Mouse (Mus musculus) embryonic facial prominence, embryonic 12.5 days (tissue): Measurements from ENCODE around the gene Olfr902. TPM values are rescaled to one million over a fixed set of nuclear protein-coding genes. Genes with fewer than 3 reads are reported as not detected.
"Not testable (repeated sequence)": the region's sequence is repeated elsewhere in the genome, so short reads cannot be mapped to it uniquely, and the experiment has no call there.

Source experiments
- ATAC-seq: fragments of 200-750 bp; cut with Nextera tagmentation; 2 replicates; pipeline ENCODE4 v1.8.0; 2017; ENCODE audit not compliant: insufficient number of reproducible peaks, insufficient read depth, low FRiP score, low TSS enrichment
- H3K27ac ChIP-seq: fragments of 300-500 bp; sonication (generic); 2 replicates; pipeline ENCODE4 v1.5.1; 2016; ENCODE audit warnings: mild to moderate bottlenecking
- H3K27me3 ChIP-seq: fragments of 300-500 bp; sonication (generic); 2 replicates; pipeline ENCODE4 v1.6.1; 2016; ENCODE audit warnings: mild to moderate bottlenecking, moderate library complexity
- H3K36me3 ChIP-seq: fragments of 300-500 bp; sonication (generic); 2 replicates; pipeline ENCODE4 v1.6.1; 2016; ENCODE audit warnings: mild to moderate bottlenecking
- H3K4me1 ChIP-seq: fragments of 300-500 bp; sonication (generic); 2 replicates; pipeline ENCODE4 v1.6.1; 2016
- H3K4me2 ChIP-seq: fragments of 300-500 bp; sonication (generic); replicated peaks from 2 replicates; pipeline ENCODE4 v1.6.1; 2016; ENCODE audit warnings: mild to moderate bottlenecking, moderate library complexity
- H3K4me3 ChIP-seq: fragments of 300-500 bp; sonication (generic); 2 replicates; pipeline ENCODE4 v1.5.1; 2016; ENCODE audit warnings: mild to moderate bottlenecking
- H3K9ac ChIP-seq: fragments of 300-500 bp; sonication (generic); 2 replicates; pipeline ENCODE4 v1.6.1; 2016; ENCODE audit warnings: mild to moderate bottlenecking, moderate library complexity
- H3K9me3 ChIP-seq: fragments of 300-500 bp; sonication (generic); 2 replicates; pipeline ENCODE4 v1.6.1; 2016; ENCODE audit warnings: mild to moderate bottlenecking, moderate library complexity
- WGBS: fragments of 180-500 bp; shearing (Covaris S2); methylation state at CpG from one replicate; pipeline ENCODE4 v1.1.7; 2016; 5-methylcytosine and 5-hydroxymethylcytosine counted together
- polyA plus RNA-seq: library from polyadenylated mRNA; unstranded; fragments of >200 nt; fragmentation: Nextera tagmentation; extraction: Ambion mirVana; gene quantifications from 2 replicates; pipeline ENCODE4 v1.2.1, GENCODE M21; 2016

Olfr902 gene
- not detected in 2 replicates for polyA plus RNA-seq

GRCm38 (mm10) chr9:38447352-38447751, at the start of gene Olfr902:
Olfr902 (plus strand) TSS chr9:38447652.
- Histone ChIP-seq H3K9ac (no peak within 1 kb of the TSS), H3K27me3 (no peaks in the 10 kb centered on the region), H3K4me3 (no peak within 1 kb of the TSS), H3K4me1 (no peaks in the 10 kb centered on the region), H3K4me2 (no peak within 1 kb of the TSS), H3K36me3 (no peaks in the 10 kb centered on the region), H3K9me3 (no peaks in the 10 kb centered on the region), H3K27ac (no peak within 1 kb of the TSS)
- no peak for ATAC-seq
- 85% methylated on average over 5 of the region's 5 CpGs for WGBS

DNA sequence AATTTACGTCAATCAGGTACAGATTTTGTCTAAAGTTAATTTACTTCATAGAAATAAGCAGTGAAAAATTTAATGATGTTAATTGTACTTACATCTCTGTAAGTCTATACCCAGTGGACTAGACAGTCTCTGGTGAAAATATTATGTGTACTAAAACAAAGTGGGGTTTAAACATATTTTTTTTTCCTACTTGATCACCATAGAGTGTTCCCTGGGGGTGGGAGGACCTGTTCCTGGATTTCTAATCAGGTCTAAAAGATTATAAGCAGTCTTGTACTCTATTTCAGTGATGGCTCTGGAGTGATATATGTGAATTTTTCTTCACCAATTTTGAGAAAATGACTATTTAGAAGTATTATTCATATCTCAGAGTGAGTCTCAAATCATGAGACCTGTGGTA, 46.1 kb upstream of the Olfr902 start, which contains the start of gene Olfr147:
Olfr147 (plus strand) TSS at position 301 of the 400 bp plus-strand sequence.
- H3K9me3 ChIP-seq, result no peaks in the 10 kb centered on the region
- H3K4me2 ChIP-seq, result no peak within 1 kb of the TSS
- no peaks in the 10 kb centered on the region for H3K36me3 ChIP-seq
- no peak within 1 kb of the TSS for H3K4me3 ChIP-seq
- no peak within 1 kb of the TSS for H3K9ac ChIP-seq
- no peak within 1 kb of the TSS for H3K27ac ChIP-seq
- 81% methylated on average over 1 of the region's 1 CpGs for WGBS
- ATAC-seq, result no peak
- no peaks in the 10 kb centered on the region for H3K4me1 ChIP-seq
- no peaks in the 10 kb centered on the region for H3K27me3 ChIP-seq

DNA sequence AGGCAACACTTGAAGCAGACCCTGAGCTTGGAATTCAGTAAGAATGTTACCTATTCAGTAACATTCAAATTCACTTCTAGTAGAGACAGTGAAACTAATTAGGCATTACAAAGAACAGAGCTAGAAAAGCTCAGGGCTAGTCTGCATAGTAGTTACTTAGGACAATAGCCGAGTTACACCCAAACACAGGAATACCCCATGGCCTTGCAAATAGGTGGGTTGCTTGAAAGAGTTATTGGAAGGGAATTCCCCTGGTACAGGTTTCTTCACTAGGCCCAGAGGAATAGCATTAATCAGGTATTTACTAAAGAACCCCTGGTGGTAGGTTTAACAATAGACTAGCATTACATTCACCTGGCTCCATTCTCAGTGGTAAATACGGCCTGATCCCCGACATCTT, 40.0 kb upstream of the Olfr902 start:
- not testable (repeated sequence) for H3K27ac ChIP-seq, H3K4me2 ChIP-seq, H3K36me3 ChIP-seq, H3K4me1 ChIP-seq, H3K9ac ChIP-seq, ATAC-seq, H3K9me3 ChIP-seq, H3K4me3 ChIP-seq, H3K27me3 ChIP-seq
- 91% methylated on average over 3 of the region's 3 CpGs for WGBS

GRCm38 (mm10) chr9:38413502-38413901, 34.0 kb upstream of the Olfr902 start:
- H3K4me2 ChIP-seq, H3K4me1 ChIP-seq, ATAC-seq, H3K36me3 ChIP-seq, H3K27me3 ChIP-seq, H3K9me3 ChIP-seq, H3K27ac ChIP-seq, H3K9ac ChIP-seq, H3K4me3 ChIP-seq: not testable (repeated sequence)
- 88% methylated on average over 14 of the region's 14 CpGs for WGBS

- no peak overlapping the region for H3K9ac ChIP-seq
- H3K9me3 ChIP-seq, result no peaks in the 10 kb centered on the region
- no peak overlapping the region for H3K4me2 ChIP-seq
- no peaks in the 10 kb centered on the region for H3K27me3 ChIP-seq
- H3K4me1 ChIP-seq, result no peaks in the 10 kb centered on the region
- ATAC-seq, result no peak
- no peak overlapping the region for H3K27ac ChIP-seq
- H3K36me3 ChIP-seq, result no peaks in the 10 kb centered on the region
- H3K4me3 ChIP-seq, result no peak overlapping the region
Measured at GRCm38 (mm10) chr9:38423801-38424200, 23.7 kb upstream of the Olfr902 start.

DNA sequence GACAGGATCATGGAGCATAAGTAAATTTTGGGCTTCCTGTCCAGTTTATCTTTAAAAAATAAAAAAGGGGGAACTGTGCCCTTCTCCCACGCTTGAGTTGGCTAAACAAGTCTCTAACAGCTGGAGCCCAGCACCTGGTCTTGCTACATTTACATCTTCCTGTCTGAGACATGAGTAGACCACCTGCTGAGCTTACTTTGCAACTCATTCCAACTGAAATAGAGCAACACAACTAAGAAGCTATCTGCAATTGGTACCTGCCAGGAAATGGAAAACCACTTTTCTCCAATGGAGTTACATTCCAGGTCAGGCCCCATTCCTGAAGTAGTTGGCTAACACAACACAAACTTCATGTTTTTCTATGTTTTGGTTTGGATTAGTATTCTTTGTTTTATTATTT, 20.4 kb upstream of the Olfr902 start:
- H3K27me3 ChIP-seq, result no peaks in the 10 kb centered on the region
- no peaks in the 10 kb centered on the region for H3K9me3 ChIP-seq
- H3K27ac ChIP-seq, result no peak overlapping the region
- H3K9ac ChIP-seq, result no peak overlapping the region
- H3K4me2 ChIP-seq, result no peak overlapping the region
- H3K4me1 ChIP-seq, result no peaks in the 10 kb centered on the region
- 47% methylated on average over 1 of the region's 1 CpGs for WGBS
- no peak for ATAC-seq
- no peaks in the 10 kb centered on the region for H3K36me3 ChIP-seq
- no peak overlapping the region for H3K4me3 ChIP-seq

GRCm38 (mm10) chr9:38429155-38429554, 18.3 kb upstream of the Olfr902 start, which contains the start of gene Olfr901:
Olfr901 (plus strand) TSS chr9:38429455.
- no peaks in the 10 kb centered on the region for H3K9me3 ChIP-seq
- no peak within 1 kb of the TSS for H3K4me2 ChIP-seq
- no peak within 1 kb of the TSS for H3K9ac ChIP-seq
- no peaks in the 10 kb centered on the region for H3K4me1 ChIP-seq
- H3K27me3 ChIP-seq, result no peaks in the 10 kb centered on the region
- H3K4me3 ChIP-seq, result no peak within 1 kb of the TSS
- no peak within 1 kb of the TSS for H3K27ac ChIP-seq
- WGBS, result 91% methylated on average over 1 of the region's 1 CpGs
- H3K36me3 ChIP-seq, result no peaks in the 10 kb centered on the region
- ATAC-seq, result no peak

- Histone ChIP-seq H3K27ac (no peak within 1 kb of the TSS), H3K4me2 (no peak within 1 kb of the TSS), H3K9me3 (no peaks in the 10 kb centered on the region), H3K36me3 (no peaks in the 10 kb centered on the region), H3K27me3 (no peaks in the 10 kb centered on the region), H3K4me1 (no peaks in the 10 kb centered on the region), H3K4me3 (no peak within 1 kb of the TSS), H3K9ac (no peak within 1 kb of the TSS)
- no peak for ATAC-seq
Measured at GRCm38 (mm10) chr9:38462844-38463243, 15.4 kb downstream of the Olfr902 start, which contains the start of gene Olfr904. Olfr904 (plus strand) TSS chr9:38463144.

- H3K4me1 ChIP-seq, result no peaks in the 10 kb centered on the region
- ATAC-seq, result no peak
- no peak within 1 kb of the TSS for H3K27ac ChIP-seq
- no peaks in the 10 kb centered on the region for H3K36me3 ChIP-seq
- H3K9ac ChIP-seq, result no peak within 1 kb of the TSS
- no peaks in the 10 kb centered on the region for H3K9me3 ChIP-seq
- H3K4me3 ChIP-seq, result no peak within 1 kb of the TSS
- no peaks in the 10 kb centered on the region for H3K27me3 ChIP-seq
- no peak within 1 kb of the TSS for H3K4me2 ChIP-seq
Measured at GRCm38 (mm10) chr9:38470807-38471206, 23.4 kb downstream of the Olfr902 start, which contains the start of gene Olfr905. Olfr905 (plus strand) TSS chr9:38471107.

- Histone ChIP-seq H3K27me3 (no peaks in the 10 kb centered on the region), H3K4me3 (no peak within 1 kb of the TSS), H3K4me2 (no peak within 1 kb of the TSS), H3K9ac (no peak within 1 kb of the TSS), H3K9me3 (no peaks in the 10 kb centered on the region), H3K4me1 (no peaks in the 10 kb centered on the region), H3K27ac (no peak within 1 kb of the TSS), H3K36me3 (no peaks in the 10 kb centered on the region)
- no peak for ATAC-seq
- 80% methylated on average over 3 of the region's 3 CpGs for WGBS
Measured at GRCm38 (mm10) chr9:38486785-38487184, 39.3 kb downstream of the Olfr902 start, which contains the start of gene Olfr906. Olfr906 (plus strand) TSS chr9:38487085.

- Histone ChIP-seq H3K4me1 (no peaks in the 10 kb centered on the region), H3K27me3 (no peaks in the 10 kb centered on the region), H3K4me3 (no peak within 1 kb of the TSS), H3K27ac (no peak within 1 kb of the TSS), H3K9ac (no peak within 1 kb of the TSS), H3K36me3 (no peaks in the 10 kb centered on the region), H3K9me3 (no peaks in the 10 kb centered on the region), H3K4me2 (no peak within 1 kb of the TSS)
- no peak for ATAC-seq
- WGBS, result 83% methylated on average over 2 of the region's 2 CpGs
Measured at GRCm38 (mm10) chr9:38495501-38495900, 48.0 kb downstream of the Olfr902 start, which contains the start of gene Olfr907. Olfr907 (plus strand) TSS chr9:38495801.
